Mouse (Mus musculus): Measurements from ENCODE around the gene Polr3g.
"Not testable (repeated sequence)": the region's sequence is repeated elsewhere in the genome, so short reads cannot be mapped to it uniquely, and the experiment has no call there.

Polr3g gene

DNA sequence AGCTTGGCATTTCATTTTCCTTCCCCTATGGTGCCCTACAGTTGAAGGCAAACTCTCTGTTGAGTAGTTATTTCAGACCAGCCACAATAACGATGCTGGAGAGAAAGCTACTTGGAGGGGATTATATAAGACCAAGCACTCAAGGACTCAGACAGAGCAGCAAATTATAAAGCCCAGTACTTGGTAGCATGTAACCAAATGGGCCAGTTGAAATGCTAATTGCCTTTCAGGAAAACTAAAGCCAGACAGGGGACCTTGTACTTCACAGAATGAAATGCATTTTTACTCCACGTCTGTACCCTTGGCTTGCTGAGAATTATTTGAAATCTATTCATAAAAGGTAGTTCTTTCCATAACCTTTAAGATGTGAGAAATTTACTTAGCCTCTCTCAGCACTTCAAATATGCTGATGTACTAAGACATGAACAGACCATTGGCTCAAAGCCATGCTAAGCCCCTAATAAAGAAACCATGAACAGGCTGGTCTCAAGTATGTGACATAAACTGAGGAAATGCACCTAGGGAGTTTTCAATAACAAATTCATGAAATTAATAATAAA, 82.1 kb downstream of the Polr3g start:
- DNase-seq: no peak

- DNase-seq: not testable (repeated sequence)
Measured at GRCm38 (mm10) chr13:81627861-81628260, 83.0 kb downstream of the Polr3g start.

All from thymus, postnatal 36 days (tissue).